35 mouse cellular contexts compared by ENCODE assay signal in genomic region chr8:54567168-54567567, GRCm38 (mm10). TPM values are rescaled to one million over a fixed set of nuclear protein-coding genes. Genes with fewer than 3 reads are reported as not detected.
A peak's percentile ranks its signal among the peaks of the same experiment; 100 is the strongest.
DNase-seq lines count a peak whose midpoint lies in the region; ATAC-seq and TF ChIP-seq lines count a peak whose summit lies in the region.
"Had no signal": no experiment of that assay in that cellular context is flagged by ENCODE, and none has a peak within 500 bp of the region (broad histone marks: within the 10 kb centered on the region; RNA-seq: fewer than 3 reads in every experiment).

No protein-coding gene starts in this region.

- 63% methylated on average over 2 of the region's 2 CpGs for WGBS in forebrain, embryonic 14.5 days
- WGBS in forebrain, embryonic 12.5 days, result 87% methylated on average over 2 of the region's 2 CpGs
- 34% methylated on average over 2 of the region's 2 CpGs for WGBS in heart, postnatal 0 days
- WGBS in lung, postnatal 0 days, result 30% methylated on average over 2 of the region's 2 CpGs

- H3K27ac ChIP-seq in forebrain, embryonic 14.5 days (ENCODE audit: low read depth, low read length), result no peak overlapping the region
- H3K27ac ChIP-seq in forebrain, embryonic 12.5 days, result no peak overlapping the region
- no peak overlapping the region for H3K27ac ChIP-seq in heart, postnatal 0 days (ENCODE audit: low read depth)
- no peak overlapping the region for H3K27ac ChIP-seq in lung, postnatal 0 days (ENCODE audit: low read length)
- H3K27ac ChIP-seq: heart, embryonic 13.5 days; hindbrain, embryonic 12.5 days; kidney, postnatal 0 days; liver, embryonic 13.5 days; midbrain, embryonic 13.5 days; stomach, embryonic 15.5 days had no signal

- no peak overlapping the region for H3K4me3 ChIP-seq in forebrain, embryonic 14.5 days (ENCODE audit: low read depth, low read length)
- no peak overlapping the region for H3K4me3 ChIP-seq in forebrain, embryonic 12.5 days (replicated peaks)
- no peak overlapping the region for H3K4me3 ChIP-seq in heart, postnatal 0 days (ENCODE audit: low read depth, low read length)
- H3K4me3 ChIP-seq in lung, postnatal 0 days (ENCODE audit: low read depth, low read length), result no peak overlapping the region
- H3K4me3 ChIP-seq: heart, embryonic 13.5 days; hindbrain, embryonic 12.5 days; liver, embryonic 13.5 days; megakaryocyte, embryonic 14.5 days; midbrain, embryonic 13.5 days; stomach, embryonic 15.5 days had no signal

- ATAC-seq in forebrain, embryonic 14.5 days, result no peak
- no peak for ATAC-seq in forebrain, embryonic 12.5 days (ENCODE audit: low FRiP score)
- no peak for ATAC-seq in heart, postnatal 0 days (ENCODE audit: insufficient read depth, low read depth)
- no peak for ATAC-seq in lung, postnatal 0 days
- ATAC-seq: intestine, embryonic 16.5 days; midbrain, embryonic 13.5 days had no signal

- no peak for TF ChIP-seq EP300 in heart, postnatal 0 days (IDR thresholded peaks at IDR 0.05; ENCODE audit: low read depth)
- TF ChIP-seq EP300 in lung, postnatal 0 days (IDR thresholded peaks at IDR 0.05), result no peak

- DNase-seq in forebrain, embryonic 14.5 days (ENCODE audit: low spot score), result peak; percentile 24
- peak; percentile 21 for DNase-seq in heart, postnatal 0 days (ENCODE audit: low spot score)
- no peak for DNase-seq in heart, postnatal 14 days
- peak; percentile 22 for DNase-seq in lung, postnatal 0 days (ENCODE audit: low spot score)
- DNase-seq in lung, postnatal 25 days (ENCODE audit: low spot score), result no peak
- peak; percentile 33 for DNase-seq in adipocyte (ENCODE audit: low spot score)
- no peak for DNase-seq in cerebellum, adult 8-10 months
- DNase-seq: adrenal gland, postnatal 25 days; cerebellum, adult 9-10 months; cerebellum, postnatal 36 days; kidney, adult 8-10 months; kidney, postnatal 4 days; left cerebral cortex, postnatal 4 days; liver, embryonic 13.5 days; lung, adult 2 months; right cerebral cortex, postnatal 25 days had no signal

- no peak overlapping the region for H3K4me2 ChIP-seq in forebrain, embryonic 14.5 days (ENCODE audit: low read length)
- no peak overlapping the region for H3K4me2 ChIP-seq in forebrain, embryonic 12.5 days
- no peak overlapping the region for H3K4me2 ChIP-seq in heart, postnatal 0 days (ENCODE audit: low read depth, low read length)
- H3K4me2 ChIP-seq in lung, postnatal 0 days (replicated peaks; ENCODE audit: low read depth, low read length), result no peak overlapping the region
- H3K4me2 ChIP-seq: heart, embryonic 13.5 days; hindbrain, embryonic 12.5 days; liver, embryonic 13.5 days; midbrain, embryonic 13.5 days; stomach, embryonic 15.5 days had no signal

- no peaks in the 10 kb centered on the region for H3K4me1 ChIP-seq in forebrain, embryonic 14.5 days (ENCODE audit: control insufficient read depth, insufficient read depth, low read length)
- no peaks in the 10 kb centered on the region for H3K4me1 ChIP-seq in forebrain, embryonic 12.5 days
- peaks cover 17% of the 10 kb centered on the region for H3K4me1 ChIP-seq in heart, postnatal 0 days (ENCODE audit: control insufficient read depth, insufficient read depth)
- no peaks in the 10 kb centered on the region for H3K4me1 ChIP-seq in lung, postnatal 0 days (ENCODE audit: insufficient read depth, low read depth, low read length)
- H3K4me1 ChIP-seq: hindbrain, embryonic 12.5 days; liver, embryonic 13.5 days; midbrain, embryonic 13.5 days; stomach, embryonic 15.5 days had no signal

- no peaks in the 10 kb centered on the region for H3K27me3 ChIP-seq in forebrain, embryonic 14.5 days (replicated peaks; ENCODE audit: control insufficient read depth, insufficient read depth, low read length)
- no peaks in the 10 kb centered on the region for H3K27me3 ChIP-seq in forebrain, embryonic 12.5 days
- H3K27me3 ChIP-seq in heart, postnatal 0 days (ENCODE audit: control insufficient read depth, insufficient read depth, low read length), result no peaks in the 10 kb centered on the region
- no peaks in the 10 kb centered on the region for H3K27me3 ChIP-seq in lung, postnatal 0 days (replicated peaks; ENCODE audit: insufficient read depth, low read length)
- H3K27me3 ChIP-seq: heart, embryonic 13.5 days; hindbrain, embryonic 12.5 days; liver, embryonic 13.5 days; megakaryocyte, embryonic 14.5 days; midbrain, embryonic 13.5 days; stomach, embryonic 15.5 days had no signal

- TF ChIP-seq CTCF in heart, postnatal 0 days (IDR thresholded peaks at IDR 0.05; ENCODE audit: low read depth), result no peak
- no peak for TF ChIP-seq CTCF in lung, postnatal 0 days (IDR thresholded peaks at IDR 0.05)

- no peak overlapping the region for H3K9ac ChIP-seq in forebrain, embryonic 14.5 days (ENCODE audit: low read length)
- no peak overlapping the region for H3K9ac ChIP-seq in forebrain, embryonic 12.5 days
- H3K9ac ChIP-seq in heart, postnatal 0 days (replicated peaks; ENCODE audit: low read depth, low read length), result no peak overlapping the region
- H3K9ac ChIP-seq in lung, postnatal 0 days (replicated peaks; ENCODE audit: low read depth), result no peak overlapping the region
- H3K9ac ChIP-seq: heart, embryonic 13.5 days; hindbrain, embryonic 12.5 days; liver, embryonic 13.5 days; midbrain, embryonic 13.5 days; stomach, embryonic 15.5 days had no signal

- H3K9me3 ChIP-seq in forebrain, embryonic 14.5 days (replicated peaks; ENCODE audit: control insufficient read depth, low read length), result no peaks in the 10 kb centered on the region
- no peaks in the 10 kb centered on the region for H3K9me3 ChIP-seq in forebrain, embryonic 12.5 days
- no peaks in the 10 kb centered on the region for H3K9me3 ChIP-seq in heart, postnatal 0 days (replicated peaks; ENCODE audit: control insufficient read depth, low read length)
- H3K9me3 ChIP-seq in lung, postnatal 0 days (ENCODE audit: low read length), result no peaks in the 10 kb centered on the region
- H3K9me3 ChIP-seq: heart, embryonic 13.5 days; hindbrain, embryonic 12.5 days; liver, embryonic 13.5 days; megakaryocyte, embryonic 14.5 days; midbrain, embryonic 13.5 days; stomach, embryonic 15.5 days had no signal

- intact Hi-C loops in heart, postnatal 14 days (cut with DNase I), result no loop called here

- H3K36me3 ChIP-seq in forebrain, embryonic 14.5 days (ENCODE audit: control insufficient read depth, insufficient read depth, low read length), result no peaks in the 10 kb centered on the region
- H3K36me3 ChIP-seq in forebrain, embryonic 12.5 days (replicated peaks), result no peaks in the 10 kb centered on the region
- no peaks in the 10 kb centered on the region for H3K36me3 ChIP-seq in heart, postnatal 0 days (replicated peaks; ENCODE audit: control insufficient read depth, insufficient read depth, low read length)
- no peaks in the 10 kb centered on the region for H3K36me3 ChIP-seq in lung, postnatal 0 days (ENCODE audit: insufficient read depth, low read length)
- H3K36me3 ChIP-seq: heart, embryonic 13.5 days; hindbrain, embryonic 12.5 days; liver, embryonic 13.5 days; midbrain, embryonic 13.5 days; stomach, embryonic 15.5 days had no signal

RNA-seq across cellular contexts. Expression of gene Spata4, which starts 33.4 kb away (rescaled TPM):
- 0.21 and 0.22 TPM in 2 replicates for polyA plus RNA-seq in forebrain, embryonic 14.5 days (2014; fragmentation: Nextera tagmentation; extraction: Ambion mirVana)
- polyA plus RNA-seq in forebrain, embryonic 12.5 days (2016; fragmentation: Nextera tagmentation; extraction: Ambion mirVana), result 0.31 TPM in 1 of 2 replicates, not detected in the other
- not detected in 2 replicates for total RNA-seq in heart, postnatal 0 days (2014; rRNA removed; ENCODE audit: low replicate concordance)
- polyA plus RNA-seq in heart, postnatal 0 days (2015; fragmentation: Nextera tagmentation; extraction: Ambion mirVana), result not detected in 2 replicates
- total RNA-seq in heart, postnatal 14 days (2021), result not detected
- not detected in 2 replicates for polyA plus RNA-seq in lung, postnatal 0 days (2015; fragmentation: Nextera tagmentation; extraction: Ambion mirVana)
- total RNA-seq: adrenal gland, adult 18-20 months; gastrocnemius, adult 8-10 months; heart, adult 8-10 months; heart, postnatal 25 days; layer of hippocampus, adult 8-10 months; layer of hippocampus, postnatal 25 days; left cerebral cortex, postnatal 4 days; MEL; neutrophil, adult 5-6 weeks had no signal
- polyA plus RNA-seq: embryonic facial prominence, embryonic 11.5 days; heart, embryonic 13.5 days; hindbrain, embryonic 12.5 days; intestine, embryonic 16.5 days; kidney, postnatal 0 days; limb, embryonic 14.5 days; liver, embryonic 13.5 days; lung, adult 2 months; neural tube, embryonic 11.5 days; stomach, embryonic 15.5 days had no signal

RNA-seq across cellular contexts. Expression of gene Spcs3, which starts 37.4 kb away (rescaled TPM):
- 60.8 and 66.8 TPM in 2 replicates for polyA plus RNA-seq in forebrain, embryonic 14.5 days (2014; fragmentation: Nextera tagmentation; extraction: Ambion mirVana)
- polyA plus RNA-seq in forebrain, embryonic 12.5 days (2016; fragmentation: Nextera tagmentation; extraction: Ambion mirVana), result 85.9 and 88.2 TPM in 2 replicates
- 24.8 and 36.7 TPM in 2 replicates for total RNA-seq in heart, postnatal 0 days (2014; rRNA removed; ENCODE audit: low replicate concordance)
- 32.7 and 36.2 TPM in 2 replicates for polyA plus RNA-seq in heart, postnatal 0 days (2015; fragmentation: Nextera tagmentation; extraction: Ambion mirVana)
- 10 to 100 TPM; 29.7 to 29.8 TPM for total RNA-seq in heart, postnatal 14 days (2021)
- polyA plus RNA-seq in lung, postnatal 0 days (2015; fragmentation: Nextera tagmentation; extraction: Ambion mirVana), result 38.7 and 41.8 TPM in 2 replicates

RNA-seq across cellular contexts. Expression of gene Asb5, which starts 37.8 kb away (rescaled TPM):
- 4.0 and 5.2 TPM in 2 replicates for polyA plus RNA-seq in forebrain, embryonic 14.5 days (2014; fragmentation: Nextera tagmentation; extraction: Ambion mirVana)
- polyA plus RNA-seq in forebrain, embryonic 12.5 days (2016; fragmentation: Nextera tagmentation; extraction: Ambion mirVana), result 6.3 and 7.6 TPM in 2 replicates
- 1.9 and 2.2 TPM in 2 replicates for total RNA-seq in heart, postnatal 0 days (2014; rRNA removed; ENCODE audit: low replicate concordance)
- 6.6 and 8.6 TPM in 2 replicates for polyA plus RNA-seq in heart, postnatal 0 days (2015; fragmentation: Nextera tagmentation; extraction: Ambion mirVana)
- total RNA-seq in heart, postnatal 14 days (2021), result 10 to 100 TPM; 10.3 to 11.3 TPM
- polyA plus RNA-seq in lung, postnatal 0 days (2015; fragmentation: Nextera tagmentation; extraction: Ambion mirVana), result 3.8 and 5.2 TPM in 2 replicates

Comparison
In these comparisons a context has a peak if more than half of its experiments do, and no peak if none do; other contexts are left out.
1. DNase-seq: peak in forebrain, embryonic 14.5 days (single experiment), heart, postnatal 0 days (single experiment), lung, postnatal 0 days (single experiment) and adipocyte (single experiment); none in heart, postnatal 14 days (0 of 2), lung, postnatal 25 days (single experiment) and cerebellum, adult 8-10 months (single experiment).